Mouse (Mus musculus): Measurements from ENCODE around the gene Cenpx. TPM values are rescaled to one million over a fixed set of nuclear protein-coding genes. Genes with fewer than 3 reads are reported as not detected.

Cenpx gene
- polyA plus RNA-seq, 1 experiment: 42.0 TPM

- TF ChIP-seq GATA1 (IDR thresholded peaks at IDR 0.05; ENCODE audit: low read length): no peak
These were observed 15.1 kb upstream of the Cenpx start for GRCm38 (mm10) chr11:120728530-120729240.

- TF ChIP-seq GATA1 (IDR thresholded peaks at IDR 0.05; ENCODE audit: low read length): no peak
These were observed 14.0 kb upstream of the Cenpx start for GRCm38 (mm10) chr11:120727564-120727963.

- TF ChIP-seq GATA1 (IDR thresholded peaks at IDR 0.05; ENCODE audit: low read length): no peak
These were observed 13.6 kb upstream of the Cenpx start, which contains the start of gene Dcxr for GRCm38 (mm10) chr11:120727169-120727527. Dcxr (minus strand) TSS chr11:120727281.

DNA sequence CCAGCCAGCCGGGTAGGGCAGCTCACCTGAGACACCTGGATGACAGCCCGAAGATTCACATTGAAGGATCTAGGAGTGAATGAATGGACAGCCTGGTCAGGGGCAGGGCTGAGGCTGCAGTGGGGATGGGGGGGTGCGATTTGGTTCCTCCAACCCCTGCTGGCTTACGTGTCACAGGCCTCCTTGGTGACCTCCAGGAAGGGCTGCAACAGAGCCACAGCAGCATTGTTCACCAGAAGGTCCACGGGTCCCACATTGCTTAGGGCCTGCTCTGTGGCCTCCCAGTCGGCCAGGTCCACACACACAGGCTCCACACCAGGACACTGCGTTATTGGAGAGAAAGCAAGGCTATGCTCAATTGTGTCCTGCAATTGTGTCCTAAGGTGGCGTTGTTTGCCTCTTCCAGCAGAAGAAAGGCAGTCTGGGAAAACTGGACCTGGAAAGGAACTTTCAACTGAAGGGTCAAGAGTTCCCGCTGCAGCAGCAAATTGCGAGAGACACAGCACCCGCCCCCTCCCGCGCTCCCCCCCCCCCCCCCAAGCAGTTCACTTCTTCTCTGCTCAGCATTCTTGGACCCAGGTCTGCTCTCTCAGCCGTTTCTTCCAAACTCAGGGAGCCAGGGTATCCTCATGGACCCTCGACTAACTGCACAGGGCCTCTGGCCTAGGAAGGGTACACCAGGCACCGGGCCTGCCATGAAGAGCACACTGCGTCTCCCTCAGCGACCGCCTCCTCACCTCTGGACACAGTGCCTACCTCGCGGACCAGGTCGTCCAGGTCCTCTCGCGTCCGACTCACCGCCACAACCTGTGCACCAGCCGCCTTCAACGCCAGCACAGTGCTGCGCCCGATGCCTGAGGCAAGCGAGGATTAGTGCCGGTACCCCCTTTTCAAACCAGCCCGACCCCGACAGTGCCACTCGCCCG lies 13.0 kb upstream of the Cenpx start:
- no peak for TF ChIP-seq GATA1 (IDR thresholded peaks at IDR 0.05; ENCODE audit: low read length)

DNA sequence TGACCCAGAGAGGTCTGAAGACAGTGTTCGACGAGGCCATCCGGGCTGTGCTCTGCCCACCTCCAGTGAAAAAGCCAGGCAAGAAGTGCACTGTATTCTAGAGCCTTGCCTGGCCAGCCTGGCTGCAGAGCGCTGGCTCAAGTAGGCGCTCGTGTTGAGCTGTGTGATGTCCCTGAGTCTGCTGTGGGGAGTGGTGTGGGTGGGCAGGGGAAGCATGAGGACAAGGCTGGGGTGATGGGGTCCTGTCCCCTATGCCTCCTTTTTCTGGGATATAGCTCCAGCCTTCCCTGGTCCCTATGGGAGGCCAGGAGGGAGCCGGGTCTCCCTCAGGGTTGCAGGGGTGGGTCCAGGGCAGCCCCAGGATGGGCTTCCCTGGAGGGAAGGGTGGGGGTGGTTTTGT lies 10.0 kb upstream of the Cenpx start:
- no peak for TF ChIP-seq GATA1 (IDR thresholded peaks at IDR 0.05; ENCODE audit: low read length)

GRCm38 (mm10) chr11:120722761-120723382 lies 9.3 kb upstream of the Cenpx start:
- no peak for TF ChIP-seq GATA1 (IDR thresholded peaks at IDR 0.05; ENCODE audit: low read length)

- TF ChIP-seq GATA1 (IDR thresholded peaks at IDR 0.05; ENCODE audit: low read length): no peak
These were observed 8.6 kb upstream of the Cenpx start for GRCm38 (mm10) chr11:120722067-120722630.

GRCm38 (mm10) chr11:120721124-120722066 lies 7.9 kb upstream of the Cenpx start, which contains the start of gene Rac3:
Rac3 (plus strand) TSS chr11:120721470.
- TF ChIP-seq GATA1 (IDR thresholded peaks at IDR 0.05; ENCODE audit: low read length): no peak

DNA sequence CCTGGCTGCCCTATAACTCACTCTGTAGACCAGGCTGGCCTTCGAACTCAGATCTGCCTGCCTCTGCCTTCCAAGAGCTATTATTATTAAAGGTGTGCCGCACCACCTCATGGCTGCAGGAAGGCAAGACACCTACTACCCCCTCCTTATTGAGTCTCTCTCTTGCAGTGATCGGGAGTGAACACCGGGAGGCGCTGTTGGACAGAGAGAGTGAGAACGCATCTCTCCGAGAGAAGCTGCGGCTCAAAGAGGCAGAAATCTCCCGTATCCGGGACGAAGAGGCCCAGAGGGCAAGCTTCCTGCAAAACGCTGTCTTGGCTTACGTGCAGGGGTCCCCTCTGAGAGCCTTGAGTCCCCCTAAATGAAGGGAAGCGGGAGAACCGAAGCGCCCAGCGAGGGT lies 6.9 kb upstream of the Cenpx start:
- TF ChIP-seq GATA1 (IDR thresholded peaks at IDR 0.05; ENCODE audit: low read length): no peak

GRCm38 (mm10) chr11:120719841-120720376 lies 6.4 kb upstream of the Cenpx start:
- TF ChIP-seq GATA1 (IDR thresholded peaks at IDR 0.05; ENCODE audit: low read length): no peak

DNA sequence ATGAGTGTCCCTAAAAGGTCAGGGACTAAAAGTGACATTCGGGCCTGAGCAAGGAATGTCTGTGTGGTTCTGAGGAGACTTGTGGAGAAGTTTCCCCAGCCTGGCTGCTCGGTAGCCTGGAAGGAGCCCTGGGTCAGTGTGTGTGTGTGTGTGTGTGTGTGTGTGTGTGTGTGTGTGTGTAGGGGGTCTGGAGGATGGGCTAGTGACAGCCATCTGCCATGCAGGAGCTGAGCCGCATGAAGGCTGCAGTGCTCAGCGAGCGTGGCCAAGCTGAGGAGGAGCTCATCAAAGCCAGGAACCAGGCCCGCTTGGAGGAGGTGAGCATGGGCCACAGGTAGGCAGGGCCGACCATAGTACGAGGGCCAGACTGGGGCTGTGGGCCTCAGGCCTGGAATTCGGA lies 5.7 kb upstream of the Cenpx start:
- no peak for TF ChIP-seq GATA1 (IDR thresholded peaks at IDR 0.05; ENCODE audit: low read length)

DNA sequence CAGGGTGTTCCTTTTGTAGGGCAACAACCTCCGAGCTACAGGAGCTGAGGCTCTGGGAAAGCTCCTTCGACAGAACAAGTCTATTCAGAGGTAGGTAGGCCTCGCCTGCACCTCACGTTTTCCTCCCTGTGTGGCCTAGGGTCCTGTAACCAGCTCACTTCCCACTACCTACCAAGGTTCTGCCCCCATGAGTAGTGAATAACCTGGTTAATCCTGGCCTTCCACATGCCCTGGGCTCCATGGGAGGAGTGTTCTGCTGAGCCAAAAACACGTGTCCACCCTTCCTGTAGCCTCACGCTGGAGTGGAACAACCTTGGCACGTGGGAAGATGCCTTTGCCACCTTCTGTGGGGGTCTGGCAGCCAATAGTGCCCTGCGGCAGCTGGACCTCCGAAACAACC lies 1.6 kb upstream of the Cenpx start:
- TF ChIP-seq GATA1 (IDR thresholded peaks at IDR 0.05; ENCODE audit: low read length): no peak

GRCm38 (mm10) chr11:120714546-120714945 lies 1.0 kb upstream of the Cenpx start:
- no peak for TF ChIP-seq GATA1 (IDR thresholded peaks at IDR 0.05; ENCODE audit: low read length)

Measured in G1E-ER4 (cell line).